Mouse (Mus musculus): ENCODE measurements around the gene Spats1. TPM values are rescaled to one million over a fixed set of nuclear protein-coding genes. Genes with fewer than 3 reads are reported as not detected.

Spats1 gene
- polyA plus RNA-seq, 1 experiment from 2014 or later: 0.17 TPM

DNA sequence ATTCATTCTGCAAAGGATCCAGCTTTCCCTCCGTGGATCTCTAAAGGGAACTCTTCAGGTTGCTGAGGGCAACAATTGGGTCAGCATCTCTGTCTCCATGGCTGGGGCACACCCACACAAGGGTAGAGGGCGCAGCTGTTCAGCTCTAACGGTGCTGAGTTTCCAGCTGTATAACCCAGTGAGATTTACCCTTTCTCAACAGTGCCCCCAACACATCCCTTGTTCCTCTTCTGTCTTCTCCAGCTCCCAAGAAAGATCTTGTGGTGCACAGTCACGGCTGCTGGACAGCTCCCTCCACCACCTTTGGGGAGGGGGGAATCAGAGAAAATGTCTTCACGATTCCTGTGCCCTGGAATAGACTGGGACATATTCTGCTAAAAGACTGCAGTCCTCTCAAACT, 12.0 kb upstream of the Spats1 start:
- DNase-seq (ENCODE audit: low spot score) (no peak), ATAC-seq (replicated peaks; ENCODE audit: insufficient number of reproducible peaks, low FRiP score, low TSS enrichment, low read depth) (no peak)
- no peak overlapping the region; the same call in 1 of the 2 replicates for H3K4me2 ChIP-seq (ENCODE audit: low read depth, low read length)
- H3K9me3 ChIP-seq (replicated peaks; ENCODE audit: control insufficient read depth, low read length): no peaks in the 10 kb centered on the region
- 14% methylated on average over 5 of the region's 5 CpGs for WGBS
- H3K9ac ChIP-seq (replicated peaks; ENCODE audit: low read length): no peak overlapping the region
- no peak overlapping the region for H3K27ac ChIP-seq (replicated peaks; ENCODE audit: low read depth, low read length)
- no peaks in the 10 kb centered on the region for H3K4me1 ChIP-seq (ENCODE audit: control insufficient read depth, insufficient read depth, low read length)
- no peak overlapping the region for H3K4me3 ChIP-seq (ENCODE audit: low read depth, low read length)
- H3K36me3 ChIP-seq (replicated peaks; ENCODE audit: control insufficient read depth, insufficient read depth, low read depth, low read length): no peaks in the 10 kb centered on the region
- no peaks in the 10 kb centered on the region for H3K27me3 ChIP-seq (ENCODE audit: control insufficient read depth, insufficient read depth, low read length)

DNA sequence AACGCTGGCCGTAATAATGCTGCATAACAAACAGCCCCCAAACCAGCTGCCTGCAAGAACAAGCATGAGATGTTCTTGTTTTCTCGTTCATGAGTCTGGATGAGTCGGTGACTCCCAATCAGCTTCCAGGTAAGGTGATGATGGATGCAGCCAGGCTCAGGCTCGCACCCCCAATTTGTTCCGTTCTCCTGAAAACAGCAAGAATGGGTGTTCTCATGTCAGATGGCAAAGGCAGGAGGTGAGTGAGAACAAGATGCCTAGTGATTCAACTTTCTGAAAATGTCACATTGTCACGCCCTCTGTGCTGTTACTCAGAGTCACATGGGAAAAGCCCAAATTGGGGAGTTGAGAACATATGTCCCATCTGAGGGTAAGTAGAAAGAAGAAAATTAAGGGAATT, 10.4 kb upstream of the Spats1 start:
- Histone ChIP-seq H3K4me2 (ENCODE audit: low read depth, low read length) (no peak overlapping the region), H3K9me3 (replicated peaks; ENCODE audit: control insufficient read depth, low read length) (no peaks in the 10 kb centered on the region), H3K4me1 (ENCODE audit: control insufficient read depth, insufficient read depth, low read length) (no peaks in the 10 kb centered on the region), H3K27ac (replicated peaks; ENCODE audit: low read depth, low read length) (no peak overlapping the region), H3K9ac (replicated peaks; ENCODE audit: low read length) (no peak overlapping the region), H3K27me3 (ENCODE audit: control insufficient read depth, insufficient read depth, low read length) (no peaks in the 10 kb centered on the region), H3K4me3 (ENCODE audit: low read depth, low read length) (no peak overlapping the region), H3K36me3 (replicated peaks; ENCODE audit: control insufficient read depth, insufficient read depth, low read depth, low read length) (no peaks in the 10 kb centered on the region)
- DNase-seq (ENCODE audit: low spot score): no peak
- ATAC-seq (replicated peaks; ENCODE audit: insufficient number of reproducible peaks, low FRiP score, low TSS enrichment, low read depth): no peak
- WGBS: 88% methylated on average over 7 of the region's 7 CpGs

DNA sequence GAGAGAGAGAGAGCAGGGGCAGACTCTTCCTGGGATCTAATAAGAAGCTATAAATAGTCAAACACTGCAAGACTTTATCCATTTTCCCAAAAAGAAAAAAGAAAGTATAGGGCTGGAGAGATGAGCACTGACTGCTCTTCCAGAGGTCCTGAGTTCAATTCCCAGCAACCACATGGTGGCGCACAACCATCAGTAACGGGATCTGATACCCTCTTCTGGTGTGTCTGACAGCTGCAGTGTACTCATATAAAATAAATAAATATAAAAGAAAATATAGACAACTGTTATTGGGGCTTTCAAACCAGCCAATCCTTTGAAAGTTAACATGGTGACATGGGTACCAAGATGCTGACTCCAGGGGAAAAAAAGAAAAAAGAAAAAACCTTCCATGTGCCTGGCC, 5.2 kb upstream of the Spats1 start:
- H3K4me1 ChIP-seq (ENCODE audit: control insufficient read depth, insufficient read depth, low read length): no peaks in the 10 kb centered on the region; the same call in 1 of the 2 replicates
- no peaks in the 10 kb centered on the region for H3K36me3 ChIP-seq (replicated peaks; ENCODE audit: control insufficient read depth, insufficient read depth, low read depth, low read length)
- no peak overlapping the region for H3K4me3 ChIP-seq (ENCODE audit: low read depth, low read length)
- H3K27me3 ChIP-seq (ENCODE audit: control insufficient read depth, insufficient read depth, low read length): no peaks in the 10 kb centered on the region
- H3K9me3 ChIP-seq (replicated peaks; ENCODE audit: control insufficient read depth, low read length): no peaks in the 10 kb centered on the region
- no peak overlapping the region for H3K4me2 ChIP-seq (ENCODE audit: low read depth, low read length)
- ATAC-seq (replicated peaks; ENCODE audit: insufficient number of reproducible peaks, low FRiP score, low TSS enrichment, low read depth) (no peak), DNase-seq (ENCODE audit: low spot score) (no peak)
- no peak overlapping the region for H3K27ac ChIP-seq (replicated peaks; ENCODE audit: low read depth, low read length)
- H3K9ac ChIP-seq (replicated peaks; ENCODE audit: low read length): no peak overlapping the region
- WGBS: 32% methylated on average over 2 of the region's 2 CpGs

DNA sequence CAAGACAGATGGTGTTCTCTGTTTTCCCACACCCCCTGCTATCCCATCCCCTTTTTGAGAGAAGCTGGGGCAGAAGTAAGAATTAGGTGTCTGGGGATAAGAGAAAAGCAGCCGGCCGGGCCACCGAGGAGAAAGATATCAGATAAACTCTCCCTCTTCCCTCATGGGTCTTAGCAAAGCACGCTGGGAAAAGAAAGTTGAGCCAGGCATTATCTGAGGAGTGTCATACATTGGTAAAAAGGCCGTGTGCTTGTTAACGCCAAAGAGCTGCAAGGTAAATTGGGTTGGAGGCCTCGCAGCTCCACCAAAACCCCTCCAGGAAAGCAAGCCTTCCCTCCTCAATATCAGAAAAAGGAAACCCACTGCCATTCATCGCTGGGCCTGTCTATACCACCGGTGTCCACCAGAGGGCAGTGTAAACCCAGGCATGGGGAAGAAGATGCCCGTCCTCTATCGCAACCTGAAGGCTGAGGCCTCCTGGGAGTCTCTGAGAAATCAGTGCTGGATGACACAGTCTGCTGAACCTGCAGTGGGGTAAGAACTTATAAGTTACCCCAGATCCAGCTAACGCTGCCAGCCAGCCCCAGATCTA, 3.1 kb upstream of the Spats1 start:
- 19% methylated on average over 12 of the region's 12 CpGs for WGBS
- no peaks in the 10 kb centered on the region for H3K36me3 ChIP-seq (replicated peaks; ENCODE audit: control insufficient read depth, insufficient read depth, low read depth, low read length)
- no peak for ATAC-seq (replicated peaks; ENCODE audit: insufficient number of reproducible peaks, low FRiP score, low TSS enrichment, low read depth)
- no peaks in the 10 kb centered on the region for H3K9me3 ChIP-seq (replicated peaks; ENCODE audit: control insufficient read depth, low read length)
- no peak overlapping the region for H3K27ac ChIP-seq (replicated peaks; ENCODE audit: low read depth, low read length)
- H3K4me3 ChIP-seq (ENCODE audit: low read depth, low read length): no peak overlapping the region
- H3K9ac ChIP-seq (replicated peaks; ENCODE audit: low read length): no peak overlapping the region; the same call in 1 of the 2 replicates
- H3K4me1 ChIP-seq (ENCODE audit: control insufficient read depth, insufficient read depth, low read length): no peaks in the 10 kb centered on the region; the same call in 1 of the 2 replicates
- DNase-seq (ENCODE audit: low spot score): peak; percentile 86
- no peak overlapping the region for H3K4me2 ChIP-seq (ENCODE audit: low read depth, low read length)
- peaks cover 3% of the 10 kb centered on the region; the same call in 1 of the 2 replicates for H3K27me3 ChIP-seq (ENCODE audit: control insufficient read depth, insufficient read depth, low read length)

DNA sequence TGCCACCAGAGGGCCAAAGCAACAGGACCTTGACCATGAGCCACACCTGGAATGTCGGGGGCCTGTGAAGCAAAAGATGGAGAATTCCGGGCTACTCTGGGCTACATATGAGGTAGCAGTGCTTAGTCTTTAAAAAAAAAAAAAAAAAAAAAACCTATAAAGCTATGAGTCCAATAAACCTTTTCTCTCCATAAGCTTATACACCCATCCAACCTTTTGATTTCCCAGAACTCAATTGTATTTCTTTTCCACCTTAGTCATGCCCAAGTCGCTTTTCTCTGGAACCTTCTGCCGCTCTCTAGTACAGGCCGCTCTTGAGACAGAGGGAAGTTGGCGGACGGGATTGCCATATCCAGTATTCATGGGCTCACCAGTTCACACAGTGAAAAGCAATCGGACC, 1.1 kb downstream of the Spats1 start:
- ATAC-seq (replicated peaks; ENCODE audit: insufficient number of reproducible peaks, low FRiP score, low TSS enrichment, low read depth) (no peak), DNase-seq (ENCODE audit: low spot score) (no peak)
- Histone ChIP-seq H3K4me3 (ENCODE audit: low read depth, low read length) (peak overlapping the region; percentile 33), H3K9ac (replicated peaks; ENCODE audit: low read length) (no peak overlapping the region; the same call in 1 of the 2 replicates), H3K27ac (replicated peaks; ENCODE audit: low read depth, low read length) (no peak overlapping the region), H3K36me3 (replicated peaks; ENCODE audit: control insufficient read depth, insufficient read depth, low read depth, low read length) (no peaks in the 10 kb centered on the region), H3K4me1 (ENCODE audit: control insufficient read depth, insufficient read depth, low read length) (no peaks in the 10 kb centered on the region; the same call in 1 of the 2 replicates), H3K27me3 (ENCODE audit: control insufficient read depth, insufficient read depth, low read length) (peaks cover 3% of the 10 kb centered on the region; the same call in 1 of the 2 replicates), H3K4me2 (ENCODE audit: low read depth, low read length) (peak overlapping the region; percentile 69), H3K9me3 (replicated peaks; ENCODE audit: control insufficient read depth, low read length) (no peaks in the 10 kb centered on the region)
- 74% methylated on average over 8 of the region's 8 CpGs for WGBS

DNA sequence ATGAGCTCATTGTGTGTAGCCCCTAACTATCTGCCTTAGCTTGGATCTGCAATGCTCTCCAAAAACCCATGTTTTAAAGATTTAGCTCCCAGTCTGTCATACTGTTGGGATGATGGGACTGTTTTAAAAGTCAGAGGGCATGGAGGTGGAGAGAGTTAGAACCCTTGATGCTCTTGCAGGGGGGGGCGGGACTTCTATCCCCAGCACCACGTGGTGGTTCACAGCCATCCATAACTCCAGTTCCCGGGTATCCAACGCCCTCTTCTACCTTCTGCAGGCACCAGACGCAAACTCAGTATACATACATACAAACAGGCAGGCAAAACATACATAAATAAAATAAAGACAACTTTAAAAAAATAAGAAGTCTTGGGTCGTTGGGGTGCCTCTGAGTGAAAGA, 1.5 kb downstream of the Spats1 start:
- Histone ChIP-seq H3K9ac (replicated peaks; ENCODE audit: low read length) (no peak overlapping the region), H3K4me2 (ENCODE audit: low read depth, low read length) (no peak overlapping the region), H3K27ac (replicated peaks; ENCODE audit: low read depth, low read length) (no peak overlapping the region), H3K36me3 (replicated peaks; ENCODE audit: control insufficient read depth, insufficient read depth, low read depth, low read length) (no peaks in the 10 kb centered on the region), H3K27me3 (ENCODE audit: control insufficient read depth, insufficient read depth, low read length) (peaks cover 3% of the 10 kb centered on the region; the same call in 1 of the 2 replicates), H3K4me1 (ENCODE audit: control insufficient read depth, insufficient read depth, low read length) (no peaks in the 10 kb centered on the region; the same call in 1 of the 2 replicates), H3K9me3 (replicated peaks; ENCODE audit: control insufficient read depth, low read length) (no peaks in the 10 kb centered on the region), H3K4me3 (ENCODE audit: low read depth, low read length) (no peak overlapping the region)
- WGBS: 80% methylated on average over 6 of the region's 6 CpGs
- no peak for ATAC-seq (replicated peaks; ENCODE audit: insufficient number of reproducible peaks, low FRiP score, low TSS enrichment, low read depth)
- no peak for DNase-seq (ENCODE audit: low spot score)

DNA sequence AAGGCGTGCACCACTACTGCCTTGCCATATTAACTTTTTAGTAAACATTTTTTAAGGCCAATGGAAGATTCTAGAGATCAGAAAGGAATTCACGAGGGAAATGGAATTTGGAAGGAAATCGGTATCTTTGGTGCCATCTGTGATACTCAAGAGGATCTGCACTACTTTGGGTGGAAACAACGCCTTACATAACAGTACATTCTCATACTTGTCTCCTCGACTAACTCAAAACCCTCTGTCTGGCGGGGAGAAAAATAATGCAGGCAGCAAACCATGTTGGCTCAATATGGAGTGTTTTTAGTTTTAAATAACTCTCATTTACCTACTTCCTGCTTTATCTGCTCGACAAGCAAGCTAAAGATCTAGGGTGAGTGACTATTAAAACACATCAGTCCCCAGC, 4.5 kb downstream of the Spats1 start:
- Histone ChIP-seq H3K4me2 (ENCODE audit: low read depth, low read length) (no peak overlapping the region), H3K9ac (replicated peaks; ENCODE audit: low read length) (no peak overlapping the region), H3K9me3 (replicated peaks; ENCODE audit: control insufficient read depth, low read length) (no peaks in the 10 kb centered on the region), H3K36me3 (replicated peaks; ENCODE audit: control insufficient read depth, insufficient read depth, low read depth, low read length) (no peaks in the 10 kb centered on the region), H3K27me3 (ENCODE audit: control insufficient read depth, insufficient read depth, low read length) (peaks cover 3% of the 10 kb centered on the region; the same call in 1 of the 2 replicates), H3K4me1 (ENCODE audit: control insufficient read depth, insufficient read depth, low read length) (no peaks in the 10 kb centered on the region), H3K4me3 (ENCODE audit: low read depth, low read length) (no peak overlapping the region), H3K27ac (replicated peaks; ENCODE audit: low read depth, low read length) (no peak overlapping the region)
- DNase-seq (ENCODE audit: low spot score): no peak
- no peak for ATAC-seq (replicated peaks; ENCODE audit: insufficient number of reproducible peaks, low FRiP score, low TSS enrichment, low read depth)
- 77% methylated on average over 7 of the region's 7 CpGs for WGBS

DNA sequence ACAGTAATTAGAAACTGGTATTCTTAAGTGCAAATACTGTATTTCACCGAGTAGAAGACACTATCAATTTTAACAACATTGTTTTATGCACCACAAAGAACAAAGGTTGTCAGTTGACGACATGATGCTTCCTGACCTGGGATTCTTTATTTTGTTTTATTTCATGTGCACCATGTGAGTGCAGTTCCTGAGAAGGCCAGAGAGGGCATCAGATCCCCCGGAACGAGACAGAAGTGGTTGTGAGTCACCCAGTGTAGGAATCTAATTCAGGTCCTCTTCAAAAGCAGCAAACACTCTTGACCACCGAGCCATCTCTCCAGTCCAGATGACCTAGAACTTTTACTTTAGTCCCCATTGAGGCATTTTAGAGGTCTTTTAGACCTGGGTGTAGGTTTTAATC, 6.9 kb downstream of the Spats1 start:
- H3K36me3 ChIP-seq (replicated peaks; ENCODE audit: control insufficient read depth, insufficient read depth, low read depth, low read length): no peaks in the 10 kb centered on the region
- no peaks in the 10 kb centered on the region for H3K27me3 ChIP-seq (ENCODE audit: control insufficient read depth, insufficient read depth, low read length)
- 81% methylated on average over 5 of the region's 5 CpGs for WGBS
- H3K9ac ChIP-seq (replicated peaks; ENCODE audit: low read length): no peak overlapping the region
- peak; percentile 4 for DNase-seq (ENCODE audit: low spot score)
- no peak overlapping the region for H3K4me3 ChIP-seq (ENCODE audit: low read depth, low read length)
- ATAC-seq (replicated peaks; ENCODE audit: insufficient number of reproducible peaks, low FRiP score, low TSS enrichment, low read depth): no peak
- H3K4me1 ChIP-seq (ENCODE audit: control insufficient read depth, insufficient read depth, low read length): no peaks in the 10 kb centered on the region
- H3K27ac ChIP-seq (replicated peaks; ENCODE audit: low read depth, low read length): no peak overlapping the region
- H3K4me2 ChIP-seq (ENCODE audit: low read depth, low read length): no peak overlapping the region
- no peaks in the 10 kb centered on the region for H3K9me3 ChIP-seq (replicated peaks; ENCODE audit: control insufficient read depth, low read length)

All from embryonic facial prominence, embryonic 11.5 days (tissue).